Mouse (Mus musculus): ENCODE measurements around the gene Lekr1.

- TF ChIP-seq CTCF (IDR thresholded peaks at IDR 0.05; ENCODE audit: borderline replicate concordance, extremely low read depth, insufficient read depth, insufficient read length) (no peak), POLR2A (IDR thresholded peaks at IDR 0.05; ENCODE audit: borderline replicate concordance, extremely low read depth, insufficient read depth, insufficient read length, poor library complexity, severe bottlenecking) (no peak)
These were observed 192.8 kb downstream of the Lekr1 start for GRCm38 (mm10) chr3:65858741-65859348.
